Mouse (Mus musculus): Measurements from ENCODE around the gene Cd1d1.

DNA sequence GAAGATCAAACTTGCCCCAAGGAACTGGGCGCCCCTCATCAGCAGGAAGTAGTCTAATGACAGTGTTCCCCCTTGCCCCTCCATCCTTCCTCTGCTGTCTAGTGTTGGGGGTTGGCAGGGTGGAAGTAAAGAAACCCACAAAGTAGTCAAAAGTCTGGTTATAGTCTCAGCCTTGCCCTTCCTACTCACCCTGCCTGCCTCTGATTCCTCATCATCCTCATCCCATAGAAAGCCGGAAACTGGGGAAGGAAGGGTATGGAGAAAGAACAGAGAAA lies 37.9 kb downstream of the Cd1d1 start:
- no peak for TF ChIP-seq POLR2A (IDR thresholded peaks at IDR 0.05; ENCODE audit: insufficient read depth, low read depth, low read length)
- TF ChIP-seq CTCF (IDR thresholded peaks at IDR 0.05): no peak
- TF ChIP-seq EP300 (IDR thresholded peaks at IDR 0.05; ENCODE audit: insufficient read depth, low read depth, low read length): no peak
